Mouse (Mus musculus) lung, adult 2 months (tissue): ENCODE measurements around the gene Nmu.

Experiments used
- CTCF ChIP-seq: fragments of 200-500 bp; IDR thresholded peaks from 2 replicates; pipeline ENCODE4 v1.5.1; 2011; ENCODE audit warnings: mild to moderate bottlenecking, low read length, control low read depth; ENCODE audit not compliant: insufficient read depth
- POLR2A ChIP-seq: fragments of 200-500 bp; IDR thresholded peaks from 2 replicates; pipeline ENCODE4 v1.6.1; 2011; ENCODE audit warnings: low read depth, mild to moderate bottlenecking, control low read depth, low read length, borderline replicate concordance; ENCODE audit errors: extremely low read depth

GRCm38 (mm10) chr5:76381836-76382235 lies 18.2 kb upstream of the Nmu start:
- no peak for TF ChIP-seq CTCF
- no peak for TF ChIP-seq POLR2A
